ENCODE assay signal across 9 mouse cellular contexts in genomic region chr7:64159612-64160591, GRCm38 (mm10). TPM values are rescaled to one million over a fixed set of nuclear protein-coding genes. Genes with fewer than 3 reads are reported as not detected.
DNase-seq lines count a peak whose midpoint lies in the region; ATAC-seq lines count a peak whose summit lies in the region.
"Had no signal": no experiment of that assay in that cellular context is flagged by ENCODE, and none has a peak within 500 bp of the region (broad histone marks: within the 10 kb centered on the region; RNA-seq: fewer than 3 reads in every experiment).

No protein-coding gene starts in this region.

- intact Hi-C loops in left cerebral cortex, postnatal 4 days (cut with DNase I): loop anchor here (5.0 to 10.0 kb wide), 5 partner anchors 165 to 577 kb away; partner anchors contain the start of genes Fan1 and Klf13

- H3K36me3 ChIP-seq in embryonic facial prominence, embryonic 10.5 days (replicated peaks): no peaks in the 10 kb centered on the region
- H3K36me3 ChIP-seq: liver, embryonic 13.5 days had no signal

- no peak overlapping the region for H3K4me3 ChIP-seq in embryonic facial prominence, embryonic 10.5 days
- H3K4me3 ChIP-seq: liver, embryonic 13.5 days had no signal

- peak overlapping the region; percentile 40; the same call in 1 of the 2 replicates for H3K27ac ChIP-seq in embryonic facial prominence, embryonic 10.5 days (replicated peaks)
- H3K27ac ChIP-seq: liver, embryonic 13.5 days had no signal

- 48% methylated on average over 7 of the region's 7 CpGs for WGBS in embryonic facial prominence, embryonic 10.5 days

- peaks cover 32% of the 10 kb centered on the region for H3K4me1 ChIP-seq in embryonic facial prominence, embryonic 10.5 days

- DNase-seq in CD4-positive, CD25-positive, alpha-beta regulatory T cell, adult 2 months (ENCODE audit: low read depth, low spot score): peak; percentile 45
- peak; percentile 63 for DNase-seq in layer of hippocampus, adult 9-11 months
- DNase-seq in layer of hippocampus, adult 8-10 months (ENCODE audit: low spot score in 2 of 2): no peak
- no peak for DNase-seq in embryonic facial prominence, embryonic 10.5 days (ENCODE audit: low spot score)
- peak; percentile 37 to 65 for DNase-seq in lung, postnatal 4 days
- no peak for DNase-seq in left cerebral cortex, postnatal 4 days
- DNase-seq in layer of hippocampus, adult 11-12 months (ENCODE audit: low spot score): no peak
- DNase-seq: liver, embryonic 13.5 days had no signal

- no peak for ATAC-seq in CD4-positive, CD25-positive, alpha-beta regulatory T cell, adult 4 months

- H3K9me3 ChIP-seq in embryonic facial prominence, embryonic 10.5 days: no peaks in the 10 kb centered on the region
- H3K9me3 ChIP-seq: liver, embryonic 13.5 days had no signal

- H3K27me3 ChIP-seq in embryonic facial prominence, embryonic 10.5 days (replicated peaks; ENCODE audit: low read depth, poor library complexity, severe bottlenecking): no peaks in the 10 kb centered on the region
- H3K27me3 ChIP-seq: liver, embryonic 13.5 days had no signal

RNA-seq across cellular contexts. Expression of gene Trpm1, which starts 6.3 kb away (rescaled TPM):
- 1 to 10 TPM; 9.7 to 9.9 TPM for polyA plus RNA-seq in CD4-positive, CD25-positive, alpha-beta regulatory T cell, adult 4 months (2017; shearing (Covaris generic))
- total RNA-seq in layer of hippocampus, adult 8-10 months (2022): 1 to 10 TPM in 2 of 4 experiments, not detected in 2; 2.8 to 3.2 TPM
- 13.0 and 16.0 TPM in 2 replicates for polyA plus RNA-seq in embryonic facial prominence, embryonic 10.5 days (2016; fragmentation: Nextera tagmentation; extraction: Ambion mirVana)
- total RNA-seq in left cerebral cortex, postnatal 4 days (2021): under 1 TPM; 0.10 to 0.77 TPM
- polyA plus RNA-seq: liver, embryonic 13.5 days had no signal

Comparison
In these comparisons a context has a peak if more than half of its experiments do, and no peak if none do; other contexts are left out.
1. DNase-seq: peak in CD4-positive, CD25-positive, alpha-beta regulatory T cell, adult 2 months (single experiment), layer of hippocampus, adult 9-11 months (single experiment) and lung, postnatal 4 days (2 of 2); none in layer of hippocampus, adult 8-10 months (0 of 2), embryonic facial prominence, embryonic 10.5 days (single experiment), left cerebral cortex, postnatal 4 days (single experiment) and layer of hippocampus, adult 11-12 months (single experiment).